Mouse (Mus musculus) A20 (cell line): Measurements from ENCODE around the gene Hmga1b.
"Not testable (repeated sequence)": the region's sequence is repeated elsewhere in the genome, so short reads cannot be mapped to it uniquely, and the experiment has no call there.

Source experiments
- DNase-seq: peaks from one replicate; pipeline ENCODE4 v3.0.0-alpha.2; 2011; ENCODE audit warnings: low read depth, low spot score

The Hmga1b gene

DNA sequence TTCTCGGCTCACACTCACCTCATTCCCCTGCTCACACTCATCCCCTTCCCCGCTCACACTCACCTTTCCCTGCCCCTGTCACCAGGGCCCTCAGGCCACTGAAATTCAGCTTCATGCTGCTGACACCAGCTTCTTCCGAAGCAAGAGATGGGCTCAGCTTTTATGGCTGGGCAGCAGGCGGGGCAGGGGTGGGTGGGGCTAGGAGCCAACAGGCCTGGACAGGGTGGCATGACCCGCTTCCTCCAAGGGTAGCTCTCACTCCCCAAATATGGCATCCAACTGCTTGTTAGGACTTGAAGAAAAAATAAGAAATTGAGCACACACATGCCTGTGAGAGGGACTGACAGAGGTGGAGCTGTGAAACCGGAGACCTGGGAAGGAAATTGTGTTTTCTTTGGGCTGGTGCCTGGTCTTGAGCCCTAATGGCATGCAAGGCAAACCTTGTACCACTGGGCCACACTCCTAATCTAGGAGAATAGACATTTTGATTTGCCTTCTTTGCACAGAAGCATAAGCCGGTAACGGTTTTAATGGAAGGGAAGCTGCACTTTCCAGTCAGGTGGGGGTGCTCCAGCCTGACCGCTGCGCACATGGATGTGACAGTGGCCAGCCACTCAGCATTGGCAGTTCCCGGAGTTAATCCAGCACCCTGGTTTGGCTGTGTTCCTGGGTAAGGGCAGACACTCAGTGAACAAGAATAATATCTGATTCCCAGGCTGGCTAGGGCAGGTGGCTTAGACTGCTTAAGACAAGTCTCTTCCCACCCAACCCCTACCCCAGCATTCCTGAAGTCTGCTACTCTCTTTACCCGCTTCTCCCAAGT is 30.5 kb upstream of the Hmga1b start, which contains the start of gene Cbr2:
Cbr2 (minus strand) TSS at position 257 of the 823 bp plus-strand sequence.
- no peak for DNase-seq

- no peak for DNase-seq
Observed at GRCm38 (mm10) chr11:120733521-120733920, 29.1 kb upstream of the Hmga1b start.

DNA sequence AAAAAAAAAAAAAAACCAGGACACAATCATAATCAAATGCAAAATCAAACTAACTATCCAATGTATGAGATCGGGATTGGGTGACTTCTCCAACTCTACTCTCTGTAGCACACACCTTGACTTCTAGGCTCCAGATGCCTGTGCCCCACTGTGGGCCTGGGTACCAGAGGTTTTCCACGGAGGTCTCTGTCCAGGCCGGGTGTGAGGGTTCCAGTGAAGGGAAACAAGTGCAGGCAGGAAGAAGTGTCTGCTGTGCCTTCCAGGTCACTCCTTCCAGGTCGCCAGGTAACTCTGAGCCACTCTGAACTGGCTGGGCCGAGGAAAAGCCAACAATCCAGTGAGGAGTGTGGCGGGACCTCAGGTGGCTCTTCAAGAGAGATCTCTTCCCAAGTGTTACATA is 26.2 kb upstream of the Hmga1b start:
- no peak for DNase-seq

- DNase-seq = no peak
Observed at GRCm38 (mm10) chr11:120740981-120741380, 21.6 kb upstream of the Hmga1b start.

DNA sequence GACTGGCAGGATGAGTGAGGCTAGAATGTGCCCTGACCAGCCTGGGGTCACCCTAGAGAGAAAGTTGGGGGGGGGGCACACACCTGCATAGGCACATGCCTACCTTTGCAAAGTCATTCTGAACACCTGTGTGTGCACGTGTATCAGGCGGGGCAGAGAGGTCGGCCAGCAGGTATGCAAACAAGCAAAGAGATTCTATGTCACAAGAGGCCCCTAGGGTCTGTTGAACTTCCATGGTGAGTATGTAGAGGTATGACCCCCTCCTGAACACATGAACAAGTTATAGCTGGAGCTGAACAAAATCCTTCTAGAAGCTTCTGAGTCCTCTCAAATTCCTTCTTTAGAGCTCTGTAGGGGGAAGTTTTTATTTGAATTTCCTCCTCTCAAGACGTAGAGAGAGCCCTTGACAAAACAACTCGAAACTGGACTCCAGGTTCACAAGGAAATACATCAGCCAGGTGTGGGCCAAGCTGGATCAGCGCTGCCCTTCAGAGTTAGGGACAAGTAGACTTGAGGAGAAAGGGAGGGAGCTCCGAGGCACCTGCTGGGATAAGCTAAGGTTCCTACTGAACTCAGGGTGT is 18.4 kb upstream of the Hmga1b start:
- peak; percentile 37 for DNase-seq

GRCm38 (mm10) chr11:120747974-120748373 is 14.6 kb upstream of the Hmga1b start:
- no peak for DNase-seq

DNA sequence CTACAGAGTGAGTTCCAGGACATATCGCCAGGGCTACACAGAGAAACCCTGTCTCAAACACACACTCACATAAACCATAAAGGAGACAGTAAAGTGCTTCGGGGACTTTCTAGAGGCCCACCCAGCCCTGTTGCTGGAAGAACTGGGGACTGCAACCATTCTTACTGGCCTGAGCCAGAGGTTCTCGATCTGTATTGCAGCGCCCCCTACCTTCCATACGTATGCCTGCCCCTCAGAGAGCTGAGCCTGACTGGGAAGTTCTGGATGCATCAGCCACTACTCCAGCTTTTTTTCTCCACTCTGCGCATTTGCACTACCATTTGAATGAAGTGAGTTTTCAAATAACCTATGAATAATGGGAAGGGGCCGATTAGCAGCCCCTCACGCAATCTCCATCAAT is 13.2 kb upstream of the Hmga1b start:
- DNase-seq = peak; percentile 66

GRCm38 (mm10) chr11:120751606-120752005 is 11.0 kb upstream of the Hmga1b start:
- DNase-seq = no peak

DNA sequence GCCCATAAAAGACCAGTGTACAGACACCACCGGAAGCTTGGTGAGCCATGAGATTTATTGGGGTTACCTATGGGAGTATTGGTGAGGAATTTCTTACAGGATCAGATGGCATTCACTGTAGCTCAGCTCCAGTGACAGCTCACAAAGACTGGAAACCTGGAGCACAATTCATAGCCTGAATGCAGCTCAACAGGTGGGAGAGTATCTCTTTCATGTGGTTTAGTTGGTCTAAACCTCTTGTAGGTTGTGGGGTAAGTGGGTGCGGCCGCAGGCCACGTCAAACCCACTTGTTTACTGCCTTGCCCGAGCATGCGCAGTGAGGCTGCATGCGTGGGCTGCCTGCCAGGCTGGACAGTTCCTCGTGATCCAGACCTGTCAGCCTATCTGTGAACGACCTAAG is 2.4 kb upstream of the Hmga1b start:
- no peak for DNase-seq

- DNase-seq = no peak
Observed at GRCm38 (mm10) chr11:120761811-120762671, 553 bp upstream of the Hmga1b start.

- not testable (repeated sequence) for DNase-seq
Observed at GRCm38 (mm10) chr11:120763121-120763999, 766 bp downstream of the Hmga1b start.

DNA sequence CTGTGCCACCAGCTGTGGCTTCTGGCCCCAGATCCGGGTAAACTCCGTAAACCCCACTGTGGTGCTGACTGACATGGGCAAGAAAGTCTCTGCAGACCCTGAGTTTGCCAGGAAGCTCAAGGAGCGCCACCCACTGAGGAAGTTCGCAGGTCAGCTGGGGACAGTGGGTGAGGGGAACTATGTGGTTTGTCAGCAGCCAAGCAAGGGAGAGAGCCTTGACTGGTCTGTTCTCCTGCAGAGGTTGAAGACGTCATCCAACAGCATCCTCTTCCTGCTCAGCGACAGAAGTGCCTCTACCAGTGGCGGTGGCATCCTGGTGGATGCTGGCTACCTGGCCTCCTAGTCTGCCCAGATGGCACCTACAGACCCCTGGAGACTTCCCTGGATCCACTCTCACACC is 4.4 kb downstream of the Hmga1b start:
- DNase-seq = not testable (repeated sequence)

- no peak for DNase-seq
Observed at GRCm38 (mm10) chr11:120768206-120768605, 5.6 kb downstream of the Hmga1b start.

- DNase-seq = no peak
Observed at GRCm38 (mm10) chr11:120772749-120773148, 10.2 kb downstream of the Hmga1b start.

DNA sequence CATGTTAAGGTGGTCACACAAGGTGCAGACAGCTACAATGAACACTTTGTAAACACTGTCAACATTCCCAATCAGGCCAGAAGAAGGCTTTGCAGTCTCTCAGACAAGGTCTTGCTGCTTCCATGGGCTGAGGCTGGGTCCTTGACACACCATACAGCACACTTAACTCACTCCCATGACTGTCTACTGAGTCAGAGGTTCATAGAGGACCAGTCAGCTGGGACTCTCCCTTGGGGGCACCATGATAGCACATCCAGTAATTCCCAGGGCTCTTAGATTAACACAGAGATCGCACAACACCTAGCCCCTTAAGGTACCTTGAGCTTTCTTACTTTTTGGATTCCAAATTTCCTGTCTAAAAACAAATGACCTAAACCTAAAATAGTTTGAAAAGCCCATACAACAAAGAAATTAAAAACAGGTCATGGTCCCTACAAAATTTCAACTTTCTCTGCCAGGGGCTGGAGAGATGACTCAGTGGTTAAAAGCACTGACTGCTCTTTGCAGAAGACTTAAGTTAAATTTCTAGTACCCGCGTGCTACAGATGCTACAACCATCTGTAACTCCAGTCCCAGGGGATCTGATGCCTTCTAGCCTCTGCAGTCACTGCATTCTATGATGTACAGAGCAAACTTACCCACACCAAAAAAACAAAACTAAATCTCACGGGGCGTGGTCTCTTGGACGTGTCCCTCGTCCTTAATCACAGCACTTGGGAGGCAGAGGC is 11.0 kb downstream of the Hmga1b start:
- DNase-seq = no peak

GRCm38 (mm10) chr11:120775774-120776469 is 13.3 kb downstream of the Hmga1b start:
- peak; percentile 93 for DNase-seq

- no peak for DNase-seq
Observed at GRCm38 (mm10) chr11:120777123-120777522, 14.5 kb downstream of the Hmga1b start.

GRCm38 (mm10) chr11:120779876-120780275 is 17.3 kb downstream of the Hmga1b start:
- DNase-seq = no peak

- not testable (repeated sequence) for DNase-seq
Observed at GRCm38 (mm10) chr11:120781361-120781760, 18.8 kb downstream of the Hmga1b start.
